Mouse (Mus musculus) C2C12 (cell line): ENCODE data around the gene Acta1.

ENCODE experiments used
- CTCF ChIP-seq: IDR thresholded peaks from one replicate; pipeline ENCODE4 v1.5.1; 2011; ENCODE audit not compliant: control insufficient read depth, insufficient read depth, insufficient read length
- USF1 ChIP-seq: IDR thresholded peaks from one replicate; pipeline ENCODE4 v1.6.1; 2011; ENCODE audit warnings: low read depth, mild to moderate bottlenecking, control low read depth, moderate library complexity

DNA sequence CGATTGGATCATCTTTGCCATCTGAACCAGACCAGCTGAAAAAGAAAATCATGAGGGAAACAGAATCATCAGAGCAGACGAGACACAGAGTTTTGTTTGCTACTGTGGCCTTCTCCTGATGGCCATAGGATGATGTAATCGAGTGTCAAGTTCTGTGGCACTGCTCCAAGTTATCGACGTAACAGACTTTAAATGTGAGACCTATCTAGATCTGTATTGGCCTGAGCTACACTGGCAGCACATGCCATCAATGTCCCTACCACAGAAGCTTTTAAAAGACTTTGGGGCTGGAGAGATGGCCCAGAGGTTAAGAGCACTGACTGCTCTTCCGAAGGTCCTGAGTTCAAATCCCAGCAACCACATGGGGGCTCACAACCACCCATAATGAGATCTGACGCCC lies 8.1 kb upstream of the Acta1 start:
- TF ChIP-seq USF1 (no peak), CTCF (no peak)
